Mouse (Mus musculus) kidney, embryonic 14.5 days (tissue): ENCODE measurements around the gene Arhgap33. TPM values are rescaled to one million over a fixed set of nuclear protein-coding genes. Genes with fewer than 3 reads are reported as not detected.
"Not testable (repeated sequence)": the region's sequence is repeated elsewhere in the genome, so short reads cannot be mapped to it uniquely, and the experiment has no call there.

ENCODE experiments used
- ATAC-seq: fragments of 200-750 bp; cut with Nextera tagmentation; 2 replicates; pipeline ENCODE4 v1.8.0; 2017; ENCODE audit warnings: moderate number of reproducible peaks, mild to moderate bottlenecking, moderate TSS enrichment, moderate library complexity; ENCODE audit not compliant: low FRiP score, low TSS enrichment
- H3K27ac ChIP-seq: fragments of 300-500 bp; sonication (generic); 2 replicates; pipeline ENCODE4 v1.5.1; 2014; ENCODE audit warnings: low read depth, mild to moderate bottlenecking, low read length, moderate library complexity, mixed read lengths
- H3K27me3 ChIP-seq: fragments of 300-500 bp; sonication (generic); 2 replicates; pipeline ENCODE4 v1.6.1; 2014; ENCODE audit warnings: mild to moderate bottlenecking, low read length; ENCODE audit not compliant: control insufficient read depth, insufficient read depth
- H3K36me3 ChIP-seq: fragments of 300-500 bp; sonication (generic); 2 replicates; pipeline ENCODE4 v1.6.1; 2014; ENCODE audit warnings: low read length, mixed read lengths; ENCODE audit not compliant: control insufficient read depth, insufficient read depth
- H3K4me1 ChIP-seq: fragments of 300-500 bp; sonication (generic); 2 replicates; pipeline ENCODE4 v1.6.1; 2014; ENCODE audit warnings: low read length, mixed read lengths; ENCODE audit not compliant: control insufficient read depth, insufficient read depth
- H3K4me2 ChIP-seq: fragments of 300-500 bp; sonication (generic); replicated peaks from 2 replicates; pipeline ENCODE4 v1.6.1; 2014; ENCODE audit warnings: low read depth, mild to moderate bottlenecking, low read length
- H3K4me3 ChIP-seq: fragments of 300-500 bp; sonication (generic); 2 replicates; pipeline ENCODE4 v1.5.1; 2014; ENCODE audit warnings: mild to moderate bottlenecking, low read length
- H3K9ac ChIP-seq: fragments of 300-500 bp; sonication (generic); 2 replicates; pipeline ENCODE4 v1.6.1; 2014; ENCODE audit warnings: low read depth, mild to moderate bottlenecking, low read length, moderate library complexity
- H3K9me3 ChIP-seq: fragments of 300-500 bp; sonication (generic); 2 replicates; pipeline ENCODE4 v1.6.1; 2016; ENCODE audit warnings: low read length; ENCODE audit not compliant: control insufficient read depth
- WGBS: fragments of 180-500 bp; shearing (Covaris S2); extraction: QIAGEN DNeasy Blood & Tissue Kit; methylation state at CpG from one replicate; pipeline ENCODE4 v1.1.7; 2014; 5-methylcytosine and 5-hydroxymethylcytosine counted together
- polyA plus RNA-seq: library from polyadenylated mRNA; unstranded; fragments of >200 nt; fragmentation: Nextera tagmentation; extraction: Ambion mirVana; gene quantifications from 2 replicates; pipeline ENCODE4 v1.2.1, GENCODE M21; 2014

Arhgap33 gene
- polyA plus RNA-seq, 1 experiment from 2014 or later: 17.3 TPM

DNA sequence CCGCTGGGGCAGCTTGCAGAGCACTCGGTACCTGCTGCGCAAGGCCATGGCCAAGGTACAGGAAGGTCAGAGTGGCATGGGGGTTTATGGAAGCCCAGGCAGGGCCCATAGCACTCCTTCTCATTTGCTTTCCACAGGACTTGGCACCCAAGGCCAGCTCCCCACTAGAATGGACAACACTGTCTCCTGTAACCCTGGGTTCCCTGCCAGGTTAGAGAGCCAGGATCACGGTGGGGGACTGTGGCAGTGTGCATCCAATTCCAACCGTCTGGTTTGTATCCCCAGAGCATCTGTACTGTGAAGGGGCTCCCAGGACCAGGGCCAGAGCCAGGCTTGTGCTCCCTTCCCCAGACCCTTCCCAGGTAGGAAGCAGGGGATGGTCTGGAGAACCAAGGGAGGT is 14.0 kb downstream of the Arhgap33 start:
- H3K27ac ChIP-seq: no peak overlapping the region
- H3K9me3 ChIP-seq: no peaks in the 10 kb centered on the region
- no peak overlapping the region for H3K4me2 ChIP-seq
- no peak overlapping the region for H3K9ac ChIP-seq
- WGBS: 84% methylated on average over 5 of the region's 5 CpGs
- no peak for ATAC-seq
- peaks cover 17% of the 10 kb centered on the region for H3K36me3 ChIP-seq
- H3K4me3 ChIP-seq: no peak overlapping the region
- peaks cover 5% of the 10 kb centered on the region for H3K4me1 ChIP-seq
- H3K27me3 ChIP-seq: no peaks in the 10 kb centered on the region

DNA sequence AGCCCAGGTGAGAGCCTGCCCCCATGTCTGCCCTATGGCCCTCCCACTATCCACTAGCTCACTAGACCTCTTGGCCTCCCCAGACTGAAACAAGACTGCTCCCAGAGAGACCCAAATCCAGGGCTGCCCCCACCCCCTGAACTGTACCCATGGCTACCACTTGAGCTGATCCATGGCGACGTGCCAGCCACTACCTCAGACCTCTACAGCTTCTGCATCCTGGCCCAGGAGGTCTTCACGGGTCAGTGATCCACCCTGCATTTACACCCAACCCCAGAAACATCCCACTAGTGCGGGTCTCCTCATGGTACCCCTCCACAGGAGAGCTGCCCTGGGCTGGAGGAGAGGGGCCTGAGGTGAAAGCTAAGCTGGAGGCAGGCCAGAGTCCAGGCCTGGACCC is 14.5 kb downstream of the Arhgap33 start:
- Histone ChIP-seq H3K9ac (no peak overlapping the region), H3K27me3 (no peaks in the 10 kb centered on the region), H3K36me3 (peaks cover 14% of the 10 kb centered on the region), H3K27ac (no peak overlapping the region), H3K4me2 (no peak overlapping the region), H3K4me1 (0 out of 2 replicates have a peak, but pooled peaks cover 3% of the 10 kb centered on the region), H3K4me3 (no peak overlapping the region), H3K9me3 (no peaks in the 10 kb centered on the region)
- whole genome bisulfite sequencing: 35% methylated on average over 4 of the region's 4 CpGs
- ATAC-seq: no peak

DNA sequence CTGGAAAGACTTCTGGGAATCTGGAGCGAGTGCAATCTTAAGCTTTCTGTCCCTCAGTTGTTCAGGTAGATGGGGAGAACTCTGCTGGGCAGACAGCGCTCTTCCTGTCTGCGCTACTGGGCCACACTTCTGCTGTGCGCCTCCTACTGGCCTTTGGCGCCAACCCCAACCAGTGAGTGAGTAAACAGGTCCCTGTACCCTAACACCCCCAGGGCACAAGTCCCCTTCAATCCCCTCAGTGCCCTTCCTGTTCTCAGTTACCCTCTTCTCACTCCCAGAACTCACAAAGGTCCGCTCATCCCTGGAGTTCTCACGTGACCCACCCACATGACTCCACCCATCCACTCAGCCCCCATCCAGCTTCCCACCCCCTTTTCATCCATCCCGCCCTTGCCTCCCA is 16.5 kb downstream of the Arhgap33 start:
- no peak for ATAC-seq
- Histone ChIP-seq H3K4me1 (no peaks in the 10 kb centered on the region), H3K9ac (no peak overlapping the region), H3K27me3 (no peaks in the 10 kb centered on the region), H3K9me3 (no peaks in the 10 kb centered on the region), H3K36me3 (peaks cover under 1% of the 10 kb centered on the region; the same call in 1 of the 2 replicates), H3K4me2 (no peak overlapping the region), H3K27ac (no peak overlapping the region), H3K4me3 (no peak overlapping the region)
- WGBS: 43% methylated on average over 8 of the region's 8 CpGs

DNA sequence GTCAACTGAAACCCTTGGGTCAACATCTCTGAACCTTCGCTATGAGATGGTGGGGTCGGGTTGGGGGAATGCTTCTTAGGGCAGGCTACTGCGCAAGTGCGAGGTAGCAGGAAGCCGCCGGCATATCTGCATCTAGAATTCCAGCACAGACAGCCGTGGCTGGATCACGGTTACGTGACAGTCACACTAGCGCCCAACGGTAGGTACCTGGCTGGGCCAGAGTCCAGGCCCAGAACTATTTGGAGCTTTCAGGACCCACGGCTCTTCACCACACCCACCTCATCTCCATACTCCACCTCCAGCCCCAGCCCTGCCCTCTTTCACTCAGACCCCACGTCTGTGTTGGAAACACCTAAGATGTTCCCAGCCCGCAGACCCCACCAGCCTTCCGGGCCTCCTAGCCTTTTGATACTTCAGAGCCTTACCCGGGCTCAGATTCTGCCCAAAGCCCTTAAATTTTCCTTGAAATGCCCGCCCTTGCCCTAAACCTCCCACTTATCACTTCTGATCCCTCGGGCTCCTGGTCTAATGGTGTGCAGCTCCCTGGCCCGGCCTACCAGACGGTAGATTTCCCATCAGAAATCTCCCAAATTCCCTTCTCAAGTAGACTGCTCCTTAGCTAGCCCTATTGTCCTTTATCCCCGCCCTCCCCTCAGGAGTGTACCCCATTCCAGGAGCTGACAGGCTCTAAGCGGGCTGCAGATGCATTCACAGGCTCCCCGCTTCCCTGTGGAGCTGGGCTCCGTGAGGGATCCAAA is 19.7 kb downstream of the Arhgap33 start:
- Histone ChIP-seq H3K9ac (no peak overlapping the region), H3K4me1 (no peaks in the 10 kb centered on the region), H3K9me3 (no peaks in the 10 kb centered on the region), H3K36me3 (no peaks in the 10 kb centered on the region), H3K4me3 (no peak overlapping the region), H3K27me3 (no peaks in the 10 kb centered on the region), H3K27ac (no peak overlapping the region), H3K4me2 (no peak overlapping the region)
- WGBS: 57% methylated on average over 24 of the region's 24 CpGs
- no peak for ATAC-seq

DNA sequence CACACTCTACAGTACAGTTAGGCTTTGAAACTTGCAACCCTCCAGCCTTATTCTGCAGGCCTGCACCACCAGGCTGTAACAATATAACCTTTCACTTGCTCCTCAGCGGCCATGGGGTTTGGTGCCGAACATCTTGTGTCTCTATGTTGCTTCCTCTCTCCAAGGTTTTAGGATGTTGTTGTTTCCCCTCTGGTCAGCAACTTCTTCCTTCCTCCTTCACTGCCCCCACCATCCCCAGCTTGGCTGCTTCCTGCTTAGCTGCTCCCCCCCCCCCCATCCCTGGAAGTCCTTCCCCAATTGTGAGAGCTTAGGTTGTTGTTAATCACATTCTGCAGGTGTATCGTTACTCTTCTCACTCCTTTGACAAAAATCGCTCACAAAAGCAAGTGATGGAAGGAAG is 26.8 kb downstream of the Arhgap33 start:
- no peaks in the 10 kb centered on the region for H3K9me3 ChIP-seq
- H3K27ac ChIP-seq: no peak overlapping the region
- no peak overlapping the region for H3K4me3 ChIP-seq
- no peak overlapping the region for H3K4me2 ChIP-seq
- 75% methylated on average over 4 of the region's 4 CpGs for WGBS
- no peaks in the 10 kb centered on the region for H3K4me1 ChIP-seq
- no peaks in the 10 kb centered on the region for H3K27me3 ChIP-seq
- ATAC-seq: no peak
- H3K9ac ChIP-seq: no peak overlapping the region
- no peaks in the 10 kb centered on the region for H3K36me3 ChIP-seq

DNA sequence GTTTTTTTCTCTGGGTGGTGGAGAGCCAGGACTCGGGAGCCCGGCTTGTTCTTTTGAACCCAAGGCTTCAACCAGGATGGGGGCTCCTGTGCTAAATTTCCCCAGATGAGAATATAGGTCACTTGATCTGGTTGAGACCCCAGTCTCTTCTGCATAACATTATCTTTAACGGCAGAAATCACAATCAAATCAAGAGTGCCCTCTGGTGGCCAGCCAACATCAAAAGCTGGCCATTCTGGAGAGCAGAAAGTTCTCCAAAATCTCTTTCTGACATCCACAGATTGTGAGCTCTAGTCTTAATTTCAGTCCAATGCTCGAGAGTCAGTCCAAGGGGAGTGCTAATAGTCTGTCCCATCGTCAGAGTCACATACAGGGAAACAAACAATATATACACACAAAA is 33.7 kb downstream of the Arhgap33 start:
- H3K4me1 ChIP-seq, H3K4me3 ChIP-seq, H3K4me2 ChIP-seq, H3K9ac ChIP-seq, H3K27ac ChIP-seq, H3K9me3 ChIP-seq, ATAC-seq, H3K27me3 ChIP-seq, H3K36me3 ChIP-seq: not testable (repeated sequence)
- WGBS: 77% methylated on average over 5 of the region's 5 CpGs

DNA sequence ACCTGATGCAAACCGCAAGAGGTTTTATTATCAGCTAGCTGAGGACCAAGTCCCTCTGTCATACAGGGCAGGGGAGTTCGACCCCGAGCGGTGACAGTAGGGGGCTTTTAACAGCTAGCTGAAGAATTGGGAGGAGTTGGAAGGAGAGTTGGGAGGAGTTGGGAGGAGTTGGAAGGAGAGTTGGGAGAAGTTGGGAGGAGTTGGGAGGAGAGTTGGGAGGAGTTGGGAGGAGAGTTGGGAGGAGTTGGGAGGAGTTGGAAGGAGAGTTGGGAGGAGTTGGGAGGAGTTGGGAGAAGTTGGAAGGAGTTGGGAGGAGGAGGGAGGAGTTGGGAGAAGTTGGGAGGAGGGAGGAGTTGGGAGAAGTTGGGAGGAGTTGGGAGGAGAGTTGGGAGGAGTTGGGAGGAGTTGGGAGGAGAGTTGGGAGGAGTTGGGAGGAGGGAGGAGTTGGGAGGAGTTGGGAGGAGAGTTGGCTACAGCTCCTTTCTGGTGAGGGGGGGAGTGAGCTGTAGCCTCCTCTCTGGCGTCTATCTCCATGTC is 39.3 kb downstream of the Arhgap33 start:
- H3K9ac ChIP-seq, H3K4me1 ChIP-seq, H3K27me3 ChIP-seq, ATAC-seq, H3K4me3 ChIP-seq, H3K27ac ChIP-seq, H3K36me3 ChIP-seq, H3K9me3 ChIP-seq, H3K4me2 ChIP-seq: not testable (repeated sequence)
- WGBS: 49% methylated on average over 5 of the region's 5 CpGs

DNA sequence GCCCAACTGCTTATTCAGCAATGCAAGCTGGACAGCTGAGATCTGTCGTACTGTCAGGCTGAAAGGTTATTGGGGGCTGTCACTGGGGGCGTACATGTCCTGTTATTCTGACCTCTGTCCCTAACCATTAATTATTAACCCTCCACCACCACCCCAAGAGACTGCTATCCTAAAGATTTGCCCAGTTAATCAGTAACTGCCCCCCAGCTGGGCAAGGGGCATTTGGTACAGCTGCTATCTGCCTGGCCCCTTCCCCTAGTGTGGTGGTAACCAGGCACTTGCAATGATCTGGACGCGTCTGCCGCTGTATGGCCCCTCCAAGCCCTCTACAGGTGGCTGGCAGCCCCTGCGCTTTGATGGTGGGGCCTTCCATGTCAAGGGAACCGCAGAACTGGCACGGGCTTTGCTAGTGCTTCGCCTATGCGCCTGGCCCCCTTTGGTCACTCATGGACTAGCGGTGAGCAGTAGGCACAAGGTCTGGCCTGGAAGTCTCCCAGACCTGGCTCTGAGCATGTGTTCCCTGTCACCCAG is 41.4 kb downstream of the Arhgap33 start, which contains the start of gene Prodh2:
TSS of gene Prodh2 (plus strand) at position 222 of the 531 bp plus-strand sequence.
- H3K9me3 ChIP-seq: no peaks in the 10 kb centered on the region
- H3K4me3 ChIP-seq: no peak within 1 kb of the TSS
- H3K4me2 ChIP-seq: no peak within 1 kb of the TSS
- no peaks in the 10 kb centered on the region for H3K36me3 ChIP-seq
- 55% methylated on average over 11 of the region's 11 CpGs for WGBS
- H3K9ac ChIP-seq: no peak within 1 kb of the TSS
- ATAC-seq: peak; percentile 37
- H3K4me1 ChIP-seq: peaks cover 6% of the 10 kb centered on the region; the same call in 1 of the 2 replicates
- no peaks in the 10 kb centered on the region for H3K27me3 ChIP-seq
- H3K27ac ChIP-seq: no peak within 1 kb of the TSS

DNA sequence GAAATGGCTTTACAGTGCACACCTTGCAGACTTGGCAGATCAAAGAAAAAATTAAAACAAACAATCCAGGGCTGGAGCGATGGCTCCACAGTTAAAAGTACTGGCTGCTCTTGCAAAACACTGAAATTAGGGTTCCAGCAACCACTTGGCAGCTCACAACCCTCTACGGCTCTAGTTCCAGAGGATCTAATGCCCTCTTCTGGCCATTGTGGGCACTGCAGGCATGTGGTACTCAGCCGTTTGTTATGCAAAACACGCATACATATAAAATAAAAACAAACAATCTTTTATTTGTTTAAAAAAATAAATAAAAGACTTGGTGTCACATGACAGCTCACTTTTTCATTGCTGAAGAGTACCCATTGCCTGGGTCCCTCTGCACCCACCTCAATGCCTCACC is 42.1 kb downstream of the Arhgap33 start:
- Histone ChIP-seq H3K27ac (no peak overlapping the region), H3K4me2 (no peak overlapping the region), H3K4me3 (no peak overlapping the region), H3K36me3 (no peaks in the 10 kb centered on the region), H3K9ac (no peak overlapping the region), H3K9me3 (no peaks in the 10 kb centered on the region), H3K27me3 (no peaks in the 10 kb centered on the region), H3K4me1 (peaks cover 6% of the 10 kb centered on the region; the same call in 1 of the 2 replicates)
- WGBS: 22% methylated on average over 4 of the region's 4 CpGs
- ATAC-seq: no peak
